Mouse (Mus musculus): ENCODE data around the gene R3hcc1l. TPM values are rescaled to one million over a fixed set of nuclear protein-coding genes. Genes with fewer than 3 reads are reported as not detected.

R3hcc1l gene
- polyA plus RNA-seq, 1 experiment = 0.25 TPM

- H3K9me3 ChIP-seq (ENCODE audit: control insufficient read depth, low read length) = no peaks in the 10 kb centered on the region
- H3K36me3 ChIP-seq (ENCODE audit: control insufficient read depth) = peaks cover 42% of the 10 kb centered on the region
- H3K27me3 ChIP-seq (ENCODE audit: control insufficient read depth) = no peaks in the 10 kb centered on the region
- H3K4me1 ChIP-seq (ENCODE audit: control insufficient read depth) = no peaks in the 10 kb centered on the region
- TF ChIP-seq GATA1 (IDR thresholded peaks at IDR 0.05; ENCODE audit: low read length) (no peak), TAL1 (IDR thresholded peaks at IDR 0.05; ENCODE audit: low read length) (no peak)
- no peak overlapping the region for H3K4me3 ChIP-seq (replicated peaks)
Observed at GRCm38 (mm10) chr19:42567020-42567419, 48.5 kb downstream of the R3hcc1l start.

GRCm38 (mm10) chr19:42569076-42569475, 50.5 kb downstream of the R3hcc1l start:
- H3K27me3 ChIP-seq (ENCODE audit: control insufficient read depth) = no peaks in the 10 kb centered on the region

GRCm38 (mm10) chr19:42571291-42571690, 52.7 kb downstream of the R3hcc1l start:
- Histone ChIP-seq H3K4me1 (ENCODE audit: control insufficient read depth) (peaks cover 8% of the 10 kb centered on the region), H3K9me3 (ENCODE audit: control insufficient read depth, low read length) (no peaks in the 10 kb centered on the region), H3K36me3 (ENCODE audit: control insufficient read depth) (peaks cover 20% of the 10 kb centered on the region), H3K27me3 (ENCODE audit: control insufficient read depth) (no peaks in the 10 kb centered on the region), H3K4me3 (replicated peaks) (no peak overlapping the region)
- TF ChIP-seq TAL1 (IDR thresholded peaks at IDR 0.05; ENCODE audit: low read length) (no peak), GATA1 (IDR thresholded peaks at IDR 0.05; ENCODE audit: low read length) (no peak)

More at GRCm38 (mm10) chr19:42569076-42569475, 50.5 kb downstream of the R3hcc1l start:
- Histone ChIP-seq H3K36me3 (ENCODE audit: control insufficient read depth) (peaks cover 26% of the 10 kb centered on the region), H3K4me3 (replicated peaks) (no peak overlapping the region), H3K4me1 (ENCODE audit: control insufficient read depth) (peaks cover 3% of the 10 kb centered on the region), H3K9me3 (ENCODE audit: control insufficient read depth, low read length) (no peaks in the 10 kb centered on the region)
- TF ChIP-seq TAL1 (IDR thresholded peaks at IDR 0.05; ENCODE audit: low read length) (no peak), GATA1 (IDR thresholded peaks at IDR 0.05; ENCODE audit: low read length) (no peak)

- Histone ChIP-seq H3K36me3 (ENCODE audit: control insufficient read depth) (peaks cover 12% of the 10 kb centered on the region), H3K4me1 (ENCODE audit: control insufficient read depth) (peaks cover 8% of the 10 kb centered on the region), H3K27me3 (ENCODE audit: control insufficient read depth) (no peaks in the 10 kb centered on the region), H3K4me3 (replicated peaks) (no peak overlapping the region), H3K9me3 (ENCODE audit: control insufficient read depth, low read length) (no peaks in the 10 kb centered on the region)
- TF ChIP-seq TAL1 (IDR thresholded peaks at IDR 0.05; ENCODE audit: low read length) = no peak
- no peak for TF ChIP-seq GATA1 (IDR thresholded peaks at IDR 0.05; ENCODE audit: low read length)
Observed at GRCm38 (mm10) chr19:42575317-42575716, 56.8 kb downstream of the R3hcc1l start.

GRCm38 (mm10) chr19:42576856-42577255, 58.3 kb downstream of the R3hcc1l start:
- Histone ChIP-seq H3K4me3 (replicated peaks) (no peak overlapping the region), H3K27me3 (ENCODE audit: control insufficient read depth) (no peaks in the 10 kb centered on the region), H3K36me3 (ENCODE audit: control insufficient read depth) (peaks cover 14% of the 10 kb centered on the region), H3K9me3 (ENCODE audit: control insufficient read depth, low read length) (no peaks in the 10 kb centered on the region), H3K4me1 (ENCODE audit: control insufficient read depth) (peaks cover 13% of the 10 kb centered on the region)
- TF ChIP-seq TAL1 (IDR thresholded peaks at IDR 0.05; ENCODE audit: low read length) (no peak), GATA1 (IDR thresholded peaks at IDR 0.05; ENCODE audit: low read length) (no peak)

GRCm38 (mm10) chr19:42578631-42579030, 60.1 kb downstream of the R3hcc1l start:
- peaks cover 26% of the 10 kb centered on the region for H3K36me3 ChIP-seq (ENCODE audit: control insufficient read depth)
- no peaks in the 10 kb centered on the region for H3K9me3 ChIP-seq (ENCODE audit: control insufficient read depth, low read length)
- peaks cover 26% of the 10 kb centered on the region for H3K4me1 ChIP-seq (ENCODE audit: control insufficient read depth)
- H3K27me3 ChIP-seq (ENCODE audit: control insufficient read depth) = no peaks in the 10 kb centered on the region
- TF ChIP-seq TAL1 (IDR thresholded peaks at IDR 0.05; ENCODE audit: low read length) (no peak), GATA1 (IDR thresholded peaks at IDR 0.05; ENCODE audit: low read length) (no peak)
- H3K4me3 ChIP-seq (replicated peaks) = no peak overlapping the region

GRCm38 (mm10) chr19:42580701-42581100, 62.1 kb downstream of the R3hcc1l start:
- H3K27me3 ChIP-seq (ENCODE audit: control insufficient read depth) = no peaks in the 10 kb centered on the region
- H3K4me1 ChIP-seq (ENCODE audit: control insufficient read depth) = peaks cover 40% of the 10 kb centered on the region
- H3K9me3 ChIP-seq (ENCODE audit: control insufficient read depth, low read length) = no peaks in the 10 kb centered on the region
- no peak for TF ChIP-seq GATA1 (IDR thresholded peaks at IDR 0.05; ENCODE audit: low read length)
- no peak overlapping the region for H3K4me3 ChIP-seq (replicated peaks)
- peaks cover 45% of the 10 kb centered on the region for H3K36me3 ChIP-seq (ENCODE audit: control insufficient read depth)

- H3K4me3 ChIP-seq (replicated peaks) = no peak overlapping the region
- peaks cover 59% of the 10 kb centered on the region for H3K36me3 ChIP-seq (ENCODE audit: control insufficient read depth)
Observed at GRCm38 (mm10) chr19:42582811-42583370, 64.3 kb downstream of the R3hcc1l start.

GRCm38 (mm10) chr19:42583677-42584076, 65.1 kb downstream of the R3hcc1l start:
- TF ChIP-seq GATA1 (IDR thresholded peaks at IDR 0.05; ENCODE audit: low read length) (no peak), TAL1 (IDR thresholded peaks at IDR 0.05; ENCODE audit: low read length) (no peak)
- H3K4me1 ChIP-seq (ENCODE audit: control insufficient read depth) = peaks cover 40% of the 10 kb centered on the region
- H3K9me3 ChIP-seq (ENCODE audit: control insufficient read depth, low read length) = no peaks in the 10 kb centered on the region
- H3K4me3 ChIP-seq (replicated peaks) = peak overlapping the region; percentile 34
- peaks cover 67% of the 10 kb centered on the region for H3K36me3 ChIP-seq (ENCODE audit: control insufficient read depth)
- H3K27me3 ChIP-seq (ENCODE audit: control insufficient read depth) = no peaks in the 10 kb centered on the region

More at GRCm38 (mm10) chr19:42582811-42583370, 64.3 kb downstream of the R3hcc1l start:
- TF ChIP-seq TAL1 (IDR thresholded peaks at IDR 0.05; ENCODE audit: low read length) (no peak), GATA1 (IDR thresholded peaks at IDR 0.05; ENCODE audit: low read length) (no peak)
- peaks cover 40% of the 10 kb centered on the region for H3K4me1 ChIP-seq (ENCODE audit: control insufficient read depth)
- no peaks in the 10 kb centered on the region for H3K9me3 ChIP-seq (ENCODE audit: control insufficient read depth, low read length)
- no peaks in the 10 kb centered on the region for H3K27me3 ChIP-seq (ENCODE audit: control insufficient read depth)

- no peaks in the 10 kb centered on the region for H3K27me3 ChIP-seq (ENCODE audit: control insufficient read depth)
- peak; percentile 29; the same call in 1 of the 3 replicates for TF ChIP-seq TAL1 (IDR thresholded peaks at IDR 0.05; ENCODE audit: low read length)
- TF ChIP-seq GATA1 (IDR thresholded peaks at IDR 0.05; ENCODE audit: low read length) = no peak
- H3K9me3 ChIP-seq (ENCODE audit: control insufficient read depth, low read length) = no peaks in the 10 kb centered on the region
- H3K36me3 ChIP-seq (ENCODE audit: control insufficient read depth) = peaks cover 68% of the 10 kb centered on the region
- peaks cover 40% of the 10 kb centered on the region for H3K4me1 ChIP-seq (ENCODE audit: control insufficient read depth)
- H3K4me3 ChIP-seq (replicated peaks) = no peak overlapping the region
Observed at GRCm38 (mm10) chr19:42584188-42584587, 65.6 kb downstream of the R3hcc1l start.

Data from erythroblast, embryonic 14.5 days (primary cell).